9 mouse cellular contexts compared by ENCODE assay signal in the genomic region with DNA sequence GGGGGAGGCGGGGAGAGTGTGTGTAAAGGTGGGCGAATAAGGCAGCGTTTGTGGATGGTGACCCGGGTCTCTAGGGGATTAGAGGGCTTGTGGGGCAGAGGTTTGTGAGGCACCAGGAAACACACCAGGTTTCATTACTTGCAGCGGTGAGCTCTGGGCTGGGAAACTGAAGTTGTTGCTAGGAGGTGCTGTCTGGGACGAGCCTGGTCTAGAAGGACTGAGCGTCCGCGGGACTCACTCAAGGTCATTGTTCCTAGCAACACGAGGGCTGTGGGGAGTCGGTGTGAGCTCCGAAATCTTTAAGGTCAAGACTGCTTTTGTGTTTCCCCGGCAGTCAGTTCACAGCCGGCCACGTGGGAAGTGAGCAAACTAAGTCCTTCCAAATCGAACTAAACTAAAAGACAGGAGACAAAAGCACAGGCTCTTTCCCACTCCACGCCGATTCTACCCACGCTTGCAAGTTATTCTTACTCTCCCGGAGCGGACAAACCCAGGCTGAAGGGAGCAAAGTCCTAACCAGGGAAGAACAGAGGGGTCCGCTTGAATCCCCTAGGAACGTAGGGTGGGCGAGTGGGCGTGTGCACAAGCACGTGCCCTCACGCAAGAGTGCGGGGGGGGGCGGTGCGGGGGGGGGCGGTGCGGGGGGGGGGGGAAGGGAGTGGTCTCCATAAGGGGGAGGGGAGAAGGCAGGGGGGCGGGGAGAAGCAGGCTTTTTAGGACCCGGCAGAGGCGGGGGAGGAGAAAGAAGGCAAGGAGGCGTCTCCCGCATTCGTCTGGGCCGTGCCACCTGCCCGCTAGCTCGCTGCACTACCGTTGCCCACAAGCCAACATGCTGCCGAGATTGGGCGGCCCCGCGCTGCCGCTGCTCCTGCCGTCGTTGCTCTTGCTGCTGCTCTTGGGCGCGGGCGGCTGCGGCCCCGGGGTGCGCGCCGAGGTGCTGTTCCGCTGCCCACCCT. TPM values are rescaled to one million over a fixed set of nuclear protein-coding genes. Genes with fewer than 3 reads are reported as not detected.
A peak's percentile ranks its signal among the peaks of the same experiment; 100 is the strongest.
DNase-seq lines count a peak whose midpoint lies in the region; ATAC-seq and TF ChIP-seq lines count a peak whose summit lies in the region.
"Had no signal": no experiment of that assay in that cellular context is flagged by ENCODE, and none has a peak within 500 bp of the region (broad histone marks: within the 10 kb centered on the region; RNA-seq: fewer than 3 reads in every experiment).

Igfbp2 (plus strand) TSS at position 753 of the 956 bp plus-strand sequence.

- H3K36me3 ChIP-seq in forebrain, embryonic 16.5 days (ENCODE audit: control insufficient read depth, insufficient read depth): no peaks in the 10 kb centered on the region
- H3K36me3 ChIP-seq in kidney, embryonic 16.5 days (ENCODE audit: insufficient read depth, low read length): no peaks in the 10 kb centered on the region
- no peaks in the 10 kb centered on the region for H3K36me3 ChIP-seq in liver, embryonic 12.5 days

- peak within 1 kb of the TSS; percentile 70 for H3K4me3 ChIP-seq in gastrocnemius, adult 2 months
- H3K4me3 ChIP-seq in forebrain, embryonic 16.5 days (replicated peaks; ENCODE audit: low read length): peak within 1 kb of the TSS; percentile 84
- H3K4me3 ChIP-seq in kidney, embryonic 16.5 days (ENCODE audit: low read length): peak within 1 kb of the TSS; percentile 68
- H3K4me3 ChIP-seq in liver, embryonic 12.5 days: peak within 1 kb of the TSS; percentile 49

- H3K4me2 ChIP-seq in forebrain, embryonic 16.5 days (ENCODE audit: low read length): peak within 1 kb of the TSS; percentile 82
- peak within 1 kb of the TSS; percentile 100 for H3K4me2 ChIP-seq in kidney, embryonic 16.5 days (replicated peaks; ENCODE audit: low read depth, low read length)
- H3K4me2 ChIP-seq in liver, embryonic 12.5 days: peak within 1 kb of the TSS; percentile 72

- H3K9me3 ChIP-seq in forebrain, embryonic 16.5 days (ENCODE audit: control insufficient read depth, low read length): no peaks in the 10 kb centered on the region
- no peaks in the 10 kb centered on the region for H3K9me3 ChIP-seq in kidney, embryonic 16.5 days (ENCODE audit: low read length)
- H3K9me3 ChIP-seq in liver, embryonic 12.5 days (replicated peaks): no peaks in the 10 kb centered on the region

- H3K9ac ChIP-seq in forebrain, embryonic 16.5 days (replicated peaks; ENCODE audit: low read depth, low read length): peak within 1 kb of the TSS; percentile 90
- peak within 1 kb of the TSS; percentile 75 for H3K9ac ChIP-seq in kidney, embryonic 16.5 days (replicated peaks; ENCODE audit: low read length)
- no peak within 1 kb of the TSS for H3K9ac ChIP-seq in liver, embryonic 12.5 days

- TF ChIP-seq CTCF in gastrocnemius, adult 2 months (IDR thresholded peaks at IDR 0.05): no peak

- intact Hi-C loops in gastrocnemius, adult 2 months (cut with DNase I): no loop called here

- peak; percentile 83 for ATAC-seq in forebrain, embryonic 16.5 days
- peak; percentile 64 for ATAC-seq in kidney, embryonic 16.5 days (ENCODE audit: low FRiP score, low TSS enrichment)
- ATAC-seq in liver, embryonic 12.5 days: no peak

- peak; percentile 30 for DNase-seq in gastrocnemius, adult 2 months
- no peak for DNase-seq in gastrocnemius, adult 18-20 months (ENCODE audit: low spot score)
- peak; percentile 55 for DNase-seq in adrenal gland, postnatal 14 days
- peak; percentile 63 for DNase-seq in ovary, postnatal 36 days (ENCODE audit: low spot score)
- DNase-seq in spleen, adult 12 weeks (ENCODE audit: low spot score): no peak

- H3K27me3 ChIP-seq in forebrain, embryonic 16.5 days (replicated peaks; ENCODE audit: control insufficient read depth, insufficient read depth, low read length): no peaks in the 10 kb centered on the region
- no peaks in the 10 kb centered on the region for H3K27me3 ChIP-seq in kidney, embryonic 16.5 days (ENCODE audit: insufficient read depth, low read length)
- H3K27me3 ChIP-seq in liver, embryonic 12.5 days (replicated peaks): peaks cover 81% of the 10 kb centered on the region

- H3K27ac ChIP-seq in gastrocnemius, adult 2 months: no peak within 1 kb of the TSS
- peak within 1 kb of the TSS; percentile 83 for H3K27ac ChIP-seq in forebrain, embryonic 16.5 days (ENCODE audit: low read length)
- no peak within 1 kb of the TSS for H3K27ac ChIP-seq in kidney, embryonic 16.5 days (ENCODE audit: low read length)
- no peak within 1 kb of the TSS for H3K27ac ChIP-seq in liver, embryonic 12.5 days
- H3K27ac ChIP-seq: macrophage had no signal

- WGBS in forebrain, embryonic 16.5 days: under 1% methylated on average over 48 of the region's 58 CpGs
- 2% methylated on average over 39 of the region's 58 CpGs for WGBS in kidney, embryonic 16.5 days
- WGBS in liver, embryonic 12.5 days (ENCODE audit: insufficient replicate concordance): 3% methylated on average over 47 of the region's 58 CpGs

- H3K4me1 ChIP-seq in forebrain, embryonic 16.5 days (replicated peaks; ENCODE audit: control insufficient read depth, insufficient read depth, low read length): peaks cover 36% of the 10 kb centered on the region
- peaks cover 39% of the 10 kb centered on the region for H3K4me1 ChIP-seq in kidney, embryonic 16.5 days (ENCODE audit: insufficient read depth, low read length)
- no peaks in the 10 kb centered on the region for H3K4me1 ChIP-seq in liver, embryonic 12.5 days

RNA-seq across cellular contexts. Expression of gene Igfbp2, which starts in this region (rescaled TPM):
- not detected for total RNA-seq in gastrocnemius, adult 2 months (2021)
- under 1 TPM; 0.28 to 0.62 TPM for total RNA-seq in gastrocnemius, adult 18-20 months (2021)
- 9.1 and 58.4 TPM in 2 replicates for total RNA-seq in adrenal gland, postnatal 14 days (2021)
- polyA plus RNA-seq in forebrain, embryonic 16.5 days (2015; fragmentation: Nextera tagmentation; extraction: Ambion mirVana): 279 and 331 TPM in 2 replicates
- 144 and 152 TPM in 2 replicates for polyA plus RNA-seq in kidney, embryonic 16.5 days (2015; fragmentation: Nextera tagmentation; extraction: Ambion mirVana)
- polyA plus RNA-seq in liver, embryonic 12.5 days (2016; fragmentation: Nextera tagmentation; extraction: Ambion mirVana): 12.4 and 14.3 TPM in 2 replicates
- polyA plus RNA-seq: macrophage had no signal

Comparison
In these comparisons a context has a peak if more than half of its experiments do, and no peak if none do; other contexts are left out.
1. Peak in DNase-seq and H3K4me3 ChIP-seq in gastrocnemius, adult 2 months; RNA of the gene not detected or under 1 TPM.
2. DNase-seq: peak in adrenal gland, postnatal 14 days (single experiment) and ovary, postnatal 36 days (single experiment); none in gastrocnemius, adult 18-20 months (single experiment) and spleen, adult 12 weeks (single experiment).
3. Peak in every context shown above with its lines, with median percentiles within 50 percentile points of each other: H3K4me3 ChIP-seq and H3K4me2 ChIP-seq.